Mouse (Mus musculus) ES-Bruce4 (cell line): ENCODE results near the gene Ccdc162. TPM values are rescaled to one million over a fixed set of nuclear protein-coding genes. Genes with fewer than 3 reads are reported as not detected.

Experiments
- H3K27ac ChIP-seq: 2 replicates; pipeline ENCODE4 v1.5.1; 2012; ENCODE audit warnings: low read length, inconsistent platforms; ENCODE audit not compliant: insufficient read depth
- H3K27me3 ChIP-seq: 2 replicates; pipeline ENCODE4 v1.6.1; 2012; ENCODE audit warnings: mild to moderate bottlenecking, low read length, inconsistent platforms; ENCODE audit not compliant: control insufficient read depth, poor library complexity, insufficient read depth, severe bottlenecking
- H3K36me3 ChIP-seq: 2 replicates; pipeline ENCODE4 v1.6.1; 2012; ENCODE audit warnings: inconsistent platforms, mild to moderate bottlenecking, low read length, moderate library complexity; ENCODE audit not compliant: control insufficient read depth, poor library complexity, insufficient read depth, severe bottlenecking
- H3K4me1 ChIP-seq: one replicate; pipeline ENCODE4 v1.8.1; 2011; ENCODE audit warnings: low read length; ENCODE audit not compliant: control insufficient read depth, insufficient read depth
- H3K4me3 ChIP-seq: 2 replicates; pipeline ENCODE4 v1.5.1; 2011; ENCODE audit warnings: low read depth, mild to moderate bottlenecking, low read length
- H3K9ac ChIP-seq: 2 replicates; pipeline ENCODE4 v1.6.1; 2012; ENCODE audit warnings: low read depth, mild to moderate bottlenecking, inconsistent platforms; ENCODE audit not compliant: poor library complexity, severe bottlenecking
- H3K9me3 ChIP-seq: replicated peaks from 2 replicates; pipeline ENCODE4 v1.6.1; 2012; ENCODE audit warnings: mild to moderate bottlenecking, low read length, inconsistent platforms; ENCODE audit not compliant: control insufficient read depth, poor library complexity, insufficient read depth, severe bottlenecking
- CTCF ChIP-seq: IDR thresholded peaks from one replicate; pipeline ENCODE4 v1.8.1; 2011; ENCODE audit warnings: low read depth, low read length
- EP300 ChIP-seq: IDR thresholded peaks from 2 replicates; pipeline ENCODE4 v1.6.1; 2011; ENCODE audit warnings: low read depth, low read length; ENCODE audit not compliant: insufficient read depth
- POLR2A ChIP-seq: IDR thresholded peaks from one replicate; pipeline ENCODE4 v1.8.1; 2011; ENCODE audit warnings: low read length; ENCODE audit not compliant: insufficient read depth
- polyA plus RNA-seq: library from polyadenylated mRNA; stranded (reverse); fragments of >200 nt; gene quantifications from 2 replicates; pipeline ENCODE4 v1.2.4, GENCODE M21; 2011; ENCODE audit warnings: low read depth; ENCODE audit not compliant: missing spikeins, insufficient read depth, insufficient read length

The Ccdc162 gene
- polyA plus RNA-seq, 1 experiment, result 3.5 TPM

DNA sequence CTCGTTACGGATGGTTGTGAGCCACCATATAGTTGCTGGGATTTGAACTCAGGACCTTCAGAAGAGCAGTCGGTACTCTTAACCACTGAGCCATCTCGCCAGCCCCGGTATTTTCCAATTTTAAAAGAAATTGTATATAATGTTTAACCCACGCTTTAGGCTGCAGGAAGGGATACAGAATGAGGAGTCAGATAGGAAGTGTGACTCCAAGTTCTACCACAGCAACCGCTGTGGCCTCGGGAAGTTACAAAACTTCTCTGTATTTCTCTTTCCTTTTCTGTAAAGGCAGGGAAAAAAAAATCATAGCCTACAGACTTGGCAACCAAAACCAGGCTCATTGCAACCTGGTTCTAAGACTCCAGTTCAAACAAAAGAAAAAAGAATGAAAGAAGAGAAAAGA lies 122.0 kb downstream of the Ccdc162 start:
- TF ChIP-seq POLR2A (no peak), CTCF (no peak), EP300 (no peak)
- Histone ChIP-seq H3K36me3 (no peaks in the 10 kb centered on the region), H3K27ac (no peak overlapping the region)

DNA sequence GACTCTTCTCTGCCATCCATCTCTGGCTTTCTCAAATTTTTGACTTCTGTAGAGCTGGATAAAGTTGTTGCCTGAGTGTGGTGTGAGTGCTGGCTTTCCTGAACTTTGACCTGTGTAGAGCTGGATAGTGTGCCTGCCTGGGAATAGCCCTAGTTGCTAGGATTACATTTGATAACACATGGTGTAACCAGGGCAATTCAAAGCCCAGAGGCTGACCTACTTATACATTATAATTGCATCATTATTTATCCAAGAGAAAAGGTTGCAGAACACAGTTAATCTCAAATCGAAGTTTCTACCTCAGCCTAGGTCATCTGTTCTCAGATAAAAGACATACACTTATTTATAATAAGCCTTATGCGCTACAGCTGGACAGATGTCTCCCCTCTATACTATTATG lies 127.8 kb downstream of the Ccdc162 start:
- no peaks in the 10 kb centered on the region for H3K9me3 ChIP-seq
- H3K27me3 ChIP-seq, result no peaks in the 10 kb centered on the region
- no peaks in the 10 kb centered on the region for H3K36me3 ChIP-seq
- no peak overlapping the region for H3K9ac ChIP-seq
- H3K27ac ChIP-seq, result no peak overlapping the region
- H3K4me3 ChIP-seq, result no peak overlapping the region
- no peaks in the 10 kb centered on the region for H3K4me1 ChIP-seq
- TF ChIP-seq CTCF, result no peak

More for the DNA sequence above, 122.0 kb downstream of the Ccdc162 start:
- no peak overlapping the region for H3K9ac ChIP-seq
- no peaks in the 10 kb centered on the region for H3K27me3 ChIP-seq
- no peak overlapping the region for H3K4me3 ChIP-seq
- no peaks in the 10 kb centered on the region for H3K9me3 ChIP-seq
- H3K4me1 ChIP-seq, result no peaks in the 10 kb centered on the region

DNA sequence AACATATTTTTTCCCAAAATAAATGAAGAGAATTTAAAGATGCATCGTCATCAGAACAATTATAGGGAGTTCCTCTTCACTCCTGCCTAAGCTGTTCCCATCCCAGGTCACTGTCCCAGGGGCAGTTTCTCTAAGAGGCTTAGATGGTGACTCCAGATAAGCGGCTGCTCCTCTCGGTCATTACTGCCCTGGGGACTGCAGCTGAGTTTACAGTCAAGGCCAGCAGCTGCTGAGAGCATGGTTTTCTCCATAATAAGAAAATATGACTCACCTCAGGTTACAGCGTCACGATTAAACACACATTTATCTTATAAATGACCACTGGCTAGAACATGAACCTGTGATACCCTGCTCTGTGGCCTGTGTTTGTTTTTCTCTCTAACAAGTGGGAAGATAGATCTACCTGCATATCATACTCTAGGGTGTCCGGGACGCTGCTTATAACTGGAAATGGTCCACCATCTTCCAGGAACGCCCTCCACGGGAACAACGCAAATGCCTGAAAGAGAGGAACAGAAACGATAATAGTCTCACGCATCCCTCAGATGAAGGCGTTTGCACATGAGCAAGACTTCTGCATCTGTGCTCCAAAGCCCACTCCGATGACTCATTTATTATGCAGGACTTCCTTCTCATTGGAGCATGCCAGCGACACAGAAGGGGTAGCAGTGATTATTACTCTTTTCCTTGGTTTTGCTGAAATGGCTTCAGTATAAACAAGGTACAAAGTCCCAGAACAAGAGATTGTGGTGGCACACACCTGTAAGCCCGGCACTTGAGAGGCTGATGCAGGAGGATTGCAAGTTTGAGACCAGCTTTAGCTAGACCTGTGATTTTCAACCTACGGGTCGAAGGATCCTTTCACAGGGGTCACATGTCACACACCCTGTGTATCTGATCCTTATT lies 129.2 kb downstream of the Ccdc162 start:
- H3K27ac ChIP-seq, result no peak overlapping the region
- H3K9ac ChIP-seq, result no peak overlapping the region
- no peak for TF ChIP-seq EP300
- no peak for TF ChIP-seq POLR2A
- no peak for TF ChIP-seq CTCF
- no peaks in the 10 kb centered on the region for H3K9me3 ChIP-seq
- H3K4me1 ChIP-seq, result no peaks in the 10 kb centered on the region
- H3K4me3 ChIP-seq, result no peak overlapping the region
- no peaks in the 10 kb centered on the region for H3K36me3 ChIP-seq
- H3K27me3 ChIP-seq, result no peaks in the 10 kb centered on the region

DNA sequence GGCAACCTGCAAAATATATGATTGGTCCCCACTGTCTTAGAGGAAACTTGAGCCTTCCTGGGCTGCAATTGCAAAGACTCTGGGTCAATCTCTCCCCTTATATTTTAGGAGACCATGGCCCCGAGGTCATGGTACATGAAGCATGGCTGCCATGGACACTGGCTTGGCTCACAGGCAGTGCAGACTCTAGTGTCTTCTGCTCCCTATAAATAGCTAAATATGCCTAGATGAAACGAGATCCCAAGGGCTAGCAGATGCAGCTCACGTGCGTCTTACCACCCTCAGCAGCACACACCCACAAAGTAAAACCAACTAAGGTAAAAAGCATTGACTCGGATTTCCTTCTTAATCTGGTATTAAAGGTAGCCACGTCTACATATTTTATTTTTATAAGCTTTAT lies 133.1 kb downstream of the Ccdc162 start:
- TF ChIP-seq CTCF (no peak), EP300 (no peak), POLR2A (no peak)
- Histone ChIP-seq H3K36me3 (no peaks in the 10 kb centered on the region), H3K27me3 (no peaks in the 10 kb centered on the region), H3K4me1 (no peaks in the 10 kb centered on the region), H3K27ac (peak overlapping the region; percentile 74), H3K4me3 (no peak overlapping the region), H3K9ac (no peak overlapping the region), H3K9me3 (no peaks in the 10 kb centered on the region)

DNA sequence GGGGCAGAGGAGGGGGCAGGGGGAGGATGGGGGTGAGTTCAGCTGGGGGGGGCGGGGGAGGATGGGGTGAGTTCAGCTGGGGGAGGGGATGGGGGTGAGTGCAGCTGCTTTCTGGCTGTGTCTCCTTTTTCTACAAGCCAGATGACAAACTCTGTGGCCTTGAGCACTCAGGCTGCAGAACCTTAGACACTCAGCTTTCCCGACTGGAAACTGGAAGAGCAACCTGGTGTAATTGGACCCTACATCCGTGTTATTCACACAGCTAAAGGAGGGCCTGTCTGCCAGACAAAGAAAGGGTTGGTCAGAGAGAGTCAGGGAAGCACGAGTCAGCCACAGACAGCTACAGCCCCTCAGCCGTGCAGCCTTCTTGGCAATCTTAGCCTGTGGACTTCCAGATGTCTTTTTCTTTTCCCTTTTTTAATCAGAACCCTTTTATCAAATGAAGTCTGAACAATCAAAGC lies 133.5 kb downstream of the Ccdc162 start:
- no peak for TF ChIP-seq POLR2A
- TF ChIP-seq EP300, result peak; percentile 39; the same call in 1 of the 2 replicates
- H3K9ac ChIP-seq, result no peak overlapping the region
- H3K27ac ChIP-seq, result peak overlapping the region; percentile 74
- H3K27me3 ChIP-seq, result no peaks in the 10 kb centered on the region
- H3K9me3 ChIP-seq, result no peaks in the 10 kb centered on the region
- no peak overlapping the region for H3K4me3 ChIP-seq
- H3K4me1 ChIP-seq, result no peaks in the 10 kb centered on the region
- H3K36me3 ChIP-seq, result no peaks in the 10 kb centered on the region

DNA sequence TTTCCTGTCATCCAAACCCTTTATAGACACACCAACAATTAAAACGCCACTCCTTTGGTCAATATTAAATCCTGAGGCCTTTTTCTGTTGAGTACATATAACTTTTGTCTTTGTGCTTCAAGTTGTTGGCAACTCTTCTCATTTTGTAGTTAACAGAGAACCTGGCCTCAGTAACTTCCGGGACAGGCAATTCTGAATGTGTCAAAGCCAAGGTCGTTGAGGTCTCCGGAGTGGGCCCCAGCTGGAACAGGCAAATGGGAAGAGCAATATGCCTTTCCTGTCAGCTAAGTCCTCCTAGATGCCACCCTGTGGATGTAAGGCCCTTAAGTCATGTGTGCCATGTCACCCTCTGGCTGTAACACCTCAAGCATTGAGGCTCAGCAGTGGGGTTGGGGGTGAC lies 136.0 kb downstream of the Ccdc162 start:
- Histone ChIP-seq H3K36me3 (no peaks in the 10 kb centered on the region), H3K4me1 (no peaks in the 10 kb centered on the region), H3K9me3 (no peaks in the 10 kb centered on the region), H3K4me3 (no peak overlapping the region), H3K27me3 (no peaks in the 10 kb centered on the region), H3K27ac (no peak overlapping the region), H3K9ac (no peak overlapping the region)
- TF ChIP-seq CTCF (no peak), EP300 (no peak), POLR2A (no peak)
